Mouse (Mus musculus) bone marrow macrophage, adult 2 months (primary cell): Measurements from ENCODE around the gene Bag5.

ENCODE experiments used
- CTCF ChIP-seq: IDR thresholded peaks from 2 replicates; pipeline ENCODE4 v1.5.1; 2012; ENCODE audit warnings: low read depth, mild to moderate bottlenecking, low read length, moderate library complexity
- POLR2A ChIP-seq: IDR thresholded peaks from 2 replicates; pipeline ENCODE4 v1.6.1; 2012; ENCODE audit warnings: mild to moderate bottlenecking, low read depth, low read length, borderline replicate concordance

GRCm38 (mm10) chr12:111759176-111760061, 46.4 kb upstream of the Bag5 start:
- TF ChIP-seq POLR2A, result no peak
- TF ChIP-seq CTCF, result no peak
